Mouse (Mus musculus) embryonic fibroblast, embryonic 13.5 days (primary cell): Measurements from ENCODE around the gene AW822073. TPM values are rescaled to one million over a fixed set of nuclear protein-coding genes. Genes with fewer than 3 reads are reported as not detected.

Experiments used
- H3K27ac ChIP-seq: 2 replicates; pipeline ENCODE4 v1.5.1; 2012; ENCODE audit warnings: low read length, control low read depth, inconsistent platforms; ENCODE audit not compliant: insufficient read depth
- H3K4me1 ChIP-seq: 2 replicates; pipeline ENCODE4 v1.6.1; 2011; ENCODE audit warnings: low read length; ENCODE audit not compliant: control insufficient read depth, insufficient read depth
- H3K4me3 ChIP-seq: 2 replicates; pipeline ENCODE4 v1.5.1; 2011; ENCODE audit warnings: mild to moderate bottlenecking, control low read depth, low read length; ENCODE audit not compliant: insufficient read depth
- CTCF ChIP-seq: IDR thresholded peaks from 2 replicates; pipeline ENCODE4 v1.5.1; 2011; ENCODE audit warnings: mild to moderate bottlenecking, control low read depth, low read length, moderate library complexity, borderline replicate concordance; ENCODE audit not compliant: insufficient read depth
- POLR2A ChIP-seq: IDR thresholded peaks from 2 replicates; pipeline ENCODE4 v1.6.1; 2011; ENCODE audit warnings: low read depth, mild to moderate bottlenecking, control low read depth, low read length, moderate library complexity
- polyA plus RNA-seq: library from polyadenylated mRNA; stranded (reverse); fragments of >200 nt; gene quantifications from 2 replicates; pipeline ENCODE4 v1.2.4, GENCODE M21; 2011; ENCODE audit warnings: low read depth; ENCODE audit not compliant: missing spikeins, insufficient read length

AW822073 gene
- polyA plus RNA-seq, 1 experiment, result not detected

DNA sequence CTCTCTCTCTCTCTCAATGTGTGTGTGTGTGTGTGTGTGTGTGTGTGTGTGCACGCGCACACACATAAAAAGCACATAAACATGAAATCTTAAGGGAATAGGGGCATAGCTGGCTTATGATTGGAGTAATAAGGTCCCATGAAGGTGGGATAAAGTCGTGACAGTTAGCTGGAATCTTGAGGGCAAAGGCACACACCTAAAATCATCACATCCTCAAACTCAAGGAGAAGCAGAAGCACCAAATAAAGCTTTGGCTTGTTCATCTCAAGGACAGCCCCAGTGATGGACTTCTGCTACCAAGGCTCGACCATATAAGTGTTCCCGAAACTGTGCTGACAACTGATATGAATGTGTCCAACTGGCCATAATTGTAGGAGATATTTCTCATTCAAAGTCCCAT, 9.8 kb downstream of the AW822073 start:
- Histone ChIP-seq H3K4me3 (no peak overlapping the region), H3K4me1 (no peaks in the 10 kb centered on the region), H3K27ac (no peak overlapping the region)
- TF ChIP-seq POLR2A (no peak), CTCF (no peak)

DNA sequence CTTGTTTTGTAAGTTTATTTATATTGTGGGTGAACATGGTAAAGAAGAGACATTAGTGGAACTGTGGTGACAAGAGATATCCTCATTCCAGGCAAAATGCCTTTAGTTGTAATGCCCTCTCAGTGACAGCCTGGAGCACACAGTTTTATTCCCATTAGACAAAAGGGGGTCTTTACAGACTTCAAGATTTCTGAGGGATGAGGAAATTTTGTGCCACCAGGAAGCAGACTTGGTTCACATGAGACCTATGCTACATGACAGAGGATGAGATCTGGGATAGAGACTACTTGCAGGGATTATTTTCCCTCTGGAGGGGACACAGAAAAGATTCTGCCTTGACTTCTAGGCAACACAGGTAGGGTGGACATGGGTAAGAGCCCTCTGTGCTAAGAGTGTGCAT, 10.2 kb downstream of the AW822073 start:
- Histone ChIP-seq H3K4me1 (no peaks in the 10 kb centered on the region), H3K27ac (no peak overlapping the region), H3K4me3 (no peak overlapping the region)
- TF ChIP-seq CTCF (no peak), POLR2A (no peak)

DNA sequence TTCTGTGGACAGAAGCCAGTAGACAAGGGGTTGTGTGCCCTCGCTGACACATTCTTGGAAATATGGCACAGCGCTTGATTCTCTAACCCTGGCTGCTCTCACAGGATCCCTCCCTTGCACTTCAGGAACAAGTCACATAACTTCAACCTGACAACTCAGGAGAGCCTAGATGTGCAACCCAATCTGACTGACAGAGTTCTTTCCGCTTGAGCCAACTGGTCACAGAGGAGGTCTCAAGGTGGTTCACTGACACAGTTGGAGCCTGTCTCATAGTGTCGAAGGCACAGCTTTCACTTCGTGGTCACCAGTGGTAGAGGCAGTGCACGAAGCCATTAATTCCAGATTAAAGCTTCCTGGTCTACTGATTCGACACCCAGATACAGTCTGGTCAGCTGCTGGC, 12.5 kb downstream of the AW822073 start:
- TF ChIP-seq CTCF, result no peak
- no peak for TF ChIP-seq POLR2A

DNA sequence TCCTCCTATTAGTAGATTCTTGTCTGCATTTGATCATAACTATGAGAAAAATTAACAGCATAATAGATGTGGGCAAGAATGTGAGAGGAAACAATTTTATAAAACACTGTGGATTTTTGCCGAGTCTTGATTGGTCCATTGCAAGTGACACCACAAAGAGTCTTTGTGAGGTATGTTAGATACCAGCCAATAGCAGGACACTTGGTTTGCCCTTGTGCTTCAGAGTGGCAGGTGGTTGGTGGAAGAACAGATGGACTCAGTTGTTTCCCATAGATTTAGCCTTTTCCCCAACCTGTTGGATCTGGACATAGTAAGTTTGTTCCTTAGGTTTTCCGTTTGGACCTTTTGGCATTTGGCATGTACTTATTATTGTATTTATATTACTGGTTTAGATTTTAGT, 13.5 kb downstream of the AW822073 start:
- Histone ChIP-seq H3K4me3 (no peak overlapping the region), H3K4me1 (no peaks in the 10 kb centered on the region)
- no peak for TF ChIP-seq CTCF
- TF ChIP-seq POLR2A, result no peak

More for the DNA sequence above, 12.5 kb downstream of the AW822073 start:
- H3K27ac ChIP-seq, result no peak overlapping the region
- no peaks in the 10 kb centered on the region for H3K4me1 ChIP-seq
- H3K4me3 ChIP-seq, result no peak overlapping the region

DNA sequence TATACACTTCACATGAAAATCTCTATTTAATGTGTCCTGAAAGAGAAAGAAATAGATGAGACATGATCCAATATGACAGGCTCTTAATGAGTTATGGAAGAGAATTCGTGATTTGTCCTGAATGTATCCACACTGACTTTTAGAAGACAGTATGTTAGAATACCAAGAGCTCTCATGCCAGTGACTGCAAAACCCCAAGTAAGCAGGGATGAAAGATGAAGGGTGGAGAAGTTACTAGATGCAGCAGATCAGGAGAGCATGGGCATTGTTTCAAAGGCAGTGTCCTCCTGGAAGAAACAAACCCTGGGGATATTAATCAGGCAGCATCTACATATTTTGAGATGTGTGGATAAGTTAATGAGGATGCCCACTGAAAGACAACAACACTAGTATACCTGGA, 14.2 kb downstream of the AW822073 start:
- Histone ChIP-seq H3K27ac (no peak overlapping the region), H3K4me3 (no peak overlapping the region)
- no peak for TF ChIP-seq CTCF

More for the DNA sequence above, 13.5 kb downstream of the AW822073 start:
- no peak overlapping the region for H3K27ac ChIP-seq

DNA sequence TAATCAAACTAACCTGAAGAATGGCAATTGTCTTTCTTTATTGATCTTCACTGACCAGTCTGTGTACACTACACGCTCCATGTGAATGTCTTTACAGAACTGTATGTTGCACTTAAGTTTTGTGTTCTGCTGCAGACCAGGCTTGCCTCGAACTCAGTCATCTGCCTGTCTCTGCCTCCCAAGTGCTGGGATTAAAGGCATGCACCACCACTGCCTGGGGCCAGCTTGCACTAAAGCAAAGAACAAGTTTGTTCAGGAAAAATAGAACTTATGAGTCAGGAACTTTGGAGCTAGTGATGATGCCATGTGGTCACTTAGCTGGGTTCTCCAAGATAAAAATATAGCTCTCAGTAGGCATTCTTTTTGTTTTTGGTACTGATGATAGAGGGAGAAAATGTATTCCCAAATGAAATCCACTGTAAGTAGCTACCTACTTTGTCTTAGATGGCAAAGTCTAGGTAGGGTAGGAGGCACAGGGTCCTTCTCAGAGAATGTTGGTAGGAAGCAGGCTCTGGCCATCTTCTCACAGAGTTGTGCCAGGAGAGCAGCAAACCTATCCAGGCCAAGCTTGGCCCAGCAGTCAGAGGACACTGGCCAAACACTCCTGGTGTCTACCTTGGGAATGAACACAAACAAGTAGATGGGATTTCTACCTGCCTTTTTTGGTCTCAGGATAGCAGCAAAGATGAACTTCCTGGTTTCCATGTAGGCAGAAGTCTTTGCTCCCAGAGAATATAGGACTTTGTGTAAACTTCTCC, 14.8 kb downstream of the AW822073 start:
- H3K27ac ChIP-seq, result no peak overlapping the region
- H3K4me1 ChIP-seq, result no peaks in the 10 kb centered on the region
- no peak for TF ChIP-seq POLR2A
- no peak for TF ChIP-seq CTCF
- H3K4me3 ChIP-seq, result no peak overlapping the region

More for the DNA sequence above, 14.2 kb downstream of the AW822073 start:
- no peaks in the 10 kb centered on the region for H3K4me1 ChIP-seq

DNA sequence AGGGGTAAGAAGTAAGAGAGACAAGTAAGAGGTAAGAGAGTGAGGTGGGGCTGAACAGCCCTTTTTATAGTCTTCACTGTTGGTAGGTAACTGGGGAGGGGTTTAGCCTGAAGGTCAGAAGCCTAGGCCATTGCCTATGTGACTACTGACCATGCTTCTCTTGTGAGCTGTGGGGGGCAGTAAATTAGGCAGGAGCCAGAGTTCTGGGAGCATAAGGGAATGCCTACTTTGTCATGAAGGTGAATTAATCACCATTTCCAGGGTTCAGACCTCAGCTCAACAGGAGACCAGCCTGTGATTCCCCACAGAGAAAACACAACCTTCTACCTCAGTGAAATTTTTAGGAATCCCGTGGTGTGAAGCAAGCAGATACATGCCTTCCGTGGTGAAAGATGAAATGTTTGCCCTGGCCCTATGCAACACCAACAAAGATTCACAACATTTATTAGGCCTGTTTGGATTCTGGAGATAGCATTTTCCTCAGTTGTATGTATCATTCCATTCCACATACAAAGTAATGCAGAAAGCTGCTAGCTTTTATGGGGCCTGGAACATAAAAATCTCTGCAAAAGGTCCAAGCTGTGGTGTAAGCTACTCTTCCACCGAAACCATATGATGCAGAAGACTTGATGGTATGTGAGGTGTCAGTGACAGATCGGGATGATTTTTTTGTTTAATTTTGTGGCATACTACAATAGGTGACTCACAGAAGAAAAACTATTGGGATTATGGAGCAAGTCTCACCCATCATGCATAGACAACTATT, 17.9 kb downstream of the AW822073 start:
- no peak overlapping the region for H3K27ac ChIP-seq
- TF ChIP-seq CTCF, result no peak
- TF ChIP-seq POLR2A, result no peak

DNA sequence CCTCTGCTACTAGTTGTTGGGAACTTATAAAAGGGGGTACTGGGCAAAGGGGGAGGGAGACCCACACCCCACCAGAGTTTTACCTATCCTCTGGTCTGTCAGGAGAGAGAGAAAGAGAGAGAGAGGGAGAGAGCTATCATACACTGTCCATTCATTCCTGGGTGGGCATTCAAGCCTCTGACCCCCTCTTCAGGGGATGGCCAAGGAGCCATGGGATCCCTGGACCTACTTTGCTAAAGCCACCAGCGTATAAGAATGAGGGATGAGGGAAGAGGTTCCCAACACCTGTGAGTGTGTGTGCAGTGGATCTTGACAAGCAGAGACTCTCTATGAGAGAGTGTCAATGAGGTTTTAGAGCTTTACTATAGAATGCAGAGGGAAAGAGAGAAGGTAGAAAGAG, 18.7 kb downstream of the AW822073 start:
- Histone ChIP-seq H3K4me1 (no peaks in the 10 kb centered on the region), H3K4me3 (no peak overlapping the region), H3K27ac (no peak overlapping the region)
- TF ChIP-seq CTCF, result no peak
- no peak for TF ChIP-seq POLR2A

More for the DNA sequence above, 17.9 kb downstream of the AW822073 start:
- Histone ChIP-seq H3K4me1 (no peaks in the 10 kb centered on the region), H3K4me3 (no peak overlapping the region)

Other genes with a start within 250 kb of the AW822073 start
- not detected in 2 replicates for gene Duxf3, start 7.7 kb upstream of the AW822073 start, polyA plus RNA-seq
- gene Gm4981, start 11.8 kb upstream of the AW822073 start, polyA plus RNA-seq, result not detected in 2 replicates
- gene Gcc2, start 30.6 kb upstream of the AW822073 start, polyA plus RNA-seq, result 24.7 and 32.4 TPM in 2 replicates
- 160 and 170 TPM in 2 replicates for gene Lims1, start 98.5 kb upstream of the AW822073 start, polyA plus RNA-seq
- 90.6 and 91.0 TPM in 2 replicates for gene Ranbp2, start 222.0 kb upstream of the AW822073 start, polyA plus RNA-seq